Mouse (Mus musculus) subcutaneous adipose tissue, adult 2 months (tissue): ENCODE measurements around the gene Ces1g. TPM values are rescaled to one million over a fixed set of nuclear protein-coding genes. Genes with fewer than 3 reads are reported as not detected.

Source experiments
- polyA plus RNA-seq: library from polyadenylated mRNA; depleted of rRNA; stranded (reverse); fragments of >200 nt; gene quantifications from 2 replicates; pipeline ENCODE4 v1.2.3, GENCODE M21; 2012; ENCODE audit warnings: low replicate concordance; rRNA removed

Gene Ces1g
- polyA plus RNA-seq = 0.06 and 0.21 TPM in 2 replicates

GRCm38 (mm10) chr8:93337207-93337606 lies at the start of gene Ces1g:
Gene Ces1g (minus strand): TSS chr8:93337308.

GRCm38 (mm10) chr8:93379625-93380024 lies 42.5 kb upstream of the Ces1g start, which contains the start of gene Ces1h:
Gene Ces1h (minus strand): TSS chr8:93379725.

GRCm38 (mm10) chr8:93279556-93279955 lies 57.6 kb downstream of the Ces1g start, which contains the start of gene Ces1f:
Gene Ces1f (minus strand): TSS chr8:93279747.

Other genes starting within 250 kb of the Ces1g start
- gene Ces1c, start 206.0 kb downstream of the Ces1g start, polyA plus RNA-seq = 0.54 TPM in 1 of 2 replicates, not detected in the other
- 697 and 1,899 TPM in 2 replicates for gene Ces1d, start 139.5 kb downstream of the Ces1g start, polyA plus RNA-seq
- 0.13 and 4.9 TPM in 2 replicates for gene Ces1e, start 107.7 kb downstream of the Ces1g start, polyA plus RNA-seq
- 39.8 and 56.7 TPM in 2 replicates for gene Ces1f, start 57.6 kb downstream of the Ces1g start, polyA plus RNA-seq
- not detected in 2 replicates for gene Ces1h, start 42.4 kb upstream of the Ces1g start, polyA plus RNA-seq
- gene Ces5a, start 198.5 kb upstream of the Ces1g start, polyA plus RNA-seq = 0.54 and 1.8 TPM in 2 replicates